Mouse (Mus musculus) MEL (cell line): ENCODE data around the gene Btbd17. TPM values are rescaled to one million over a fixed set of nuclear protein-coding genes. Genes with fewer than 3 reads are reported as not detected.

Experiments used
- DNase-seq: peaks from one replicate; pipeline ENCODE4 v3.0.0; 2011; ENCODE audit warnings: low read depth, low spot score
- H3K27ac ChIP-seq: 2 replicates; pipeline ENCODE4 v1.5.1; 2012; ENCODE audit warnings: low read depth, mild to moderate bottlenecking, control low read depth, low read length, moderate library complexity; ENCODE audit not compliant: control insufficient read depth
- H3K27me3 ChIP-seq, 2 experiments: fragments of 150-350 bp in 1 of 2; sonication (generic) in 1 of 2; 2 replicates each; pipeline ENCODE4 v1.6.1; 2012; ENCODE audit warnings: low read length in 2 of 2, mild to moderate bottlenecking in 2 of 2, improper control_type of control experiment in 1 of 2, moderate library complexity in 1 of 2; ENCODE audit not compliant: insufficient read depth in 2 of 2, control insufficient read depth in 1 of 2
- H3K36me3 ChIP-seq, 2 experiments: 2 replicates each; pipeline ENCODE4 v1.6.1; 2012 to 2014; ENCODE audit warnings: low read length in 2 of 2, improper control_type of control experiment in 1 of 2, inconsistent platforms in 1 of 2, mild to moderate bottlenecking in 1 of 2; ENCODE audit not compliant: insufficient read depth in 2 of 2, control insufficient read depth in 1 of 2
- H3K4me1 ChIP-seq, 2 experiments: fragments of 150-350 bp in 1 of 2; sonication (generic) in 1 of 2; 2 replicates each; pipeline ENCODE4 v1.6.1; 2012; ENCODE audit warnings: low read length in 2 of 2, improper control_type of control experiment in 1 of 2, mild to moderate bottlenecking in 1 of 2; ENCODE audit not compliant: insufficient read depth in 2 of 2, control insufficient read depth in 1 of 2
- H3K4me3 ChIP-seq, 2 experiments: fragments of 150-350 bp in 1 of 2; sonication (generic) in 1 of 2; 2 replicates each; pipeline ENCODE4 v1.5.1; 2012; ENCODE audit warnings: low read depth in 2 of 2, low read length in 2 of 2, mild to moderate bottlenecking in 2 of 2, moderate library complexity in 2 of 2, control low read depth in 1 of 2, improper control_type of control experiment in 1 of 2; ENCODE audit not compliant: control insufficient read depth in 1 of 2, insufficient read depth in 1 of 2
- H3K79me2 ChIP-seq: 2 replicates; pipeline ENCODE4 v1.6.1; 2012; ENCODE audit warnings: mild to moderate bottlenecking, low read length, moderate library complexity; ENCODE audit not compliant: control insufficient read depth, poor library complexity, insufficient read depth
- H3K9ac ChIP-seq: 2 replicates; pipeline ENCODE4 v1.6.1; 2012; ENCODE audit warnings: low read depth, mild to moderate bottlenecking, control low read depth, low read length, moderate library complexity; ENCODE audit not compliant: control insufficient read depth, poor library complexity, severe bottlenecking
- H3K9me3 ChIP-seq: fragments of 150-350 bp; sonication (generic); replicated peaks from 2 replicates; pipeline ENCODE4 v1.6.1; 2012; ENCODE audit warnings: mild to moderate bottlenecking, low read length, improper control_type of control experiment, moderate library complexity; ENCODE audit not compliant: insufficient read depth
- CHD1 ChIP-seq: IDR thresholded peaks from 2 replicates; pipeline ENCODE4 v1.6.1; 2012; ENCODE audit warnings: low read depth, mild to moderate bottlenecking, inconsistent platforms, low read length, improper control_type of control experiment
- CHD2 ChIP-seq: IDR thresholded peaks from 2 replicates; pipeline ENCODE4 v1.6.1; 2011; ENCODE audit warnings: low read length, improper control_type of control experiment
- CTCF ChIP-seq, 3 experiments: IDR thresholded peaks in 2 of 3; conservative IDR thresholded peaks in 1 of 3; 2 replicates each; pipeline ENCODE4 v1.5.1; 2011 to 2012; ENCODE audit warnings: low read length in 3 of 3, low read depth in 2 of 3, mild to moderate bottlenecking in 2 of 3, improper control_type of control experiment in 1 of 3, inconsistent platforms in 1 of 3, mixed read lengths in 1 of 3, moderate library complexity in 1 of 3; ENCODE audit not compliant: control insufficient read depth in 1 of 3, insufficient read depth in 1 of 3, poor library complexity in 1 of 3, severe bottlenecking in 1 of 3
- E2F4 ChIP-seq: IDR thresholded peaks from 2 replicates; pipeline ENCODE4 v1.6.1; 2011; ENCODE audit warnings: low read depth, low read length, improper control_type of control experiment, borderline replicate concordance
- EP300 ChIP-seq, 2 experiments: IDR thresholded peaks; 2 replicates each; pipeline ENCODE4 v1.6.1; 2011; ENCODE audit warnings: improper control_type of control experiment in 2 of 2, low read length in 2 of 2, low read depth in 1 of 2, mild to moderate bottlenecking in 1 of 2
- GABPA ChIP-seq: IDR thresholded peaks from 2 replicates; pipeline ENCODE4 v1.6.1; 2012; ENCODE audit warnings: low read depth, mild to moderate bottlenecking, inconsistent platforms, low read length, improper control_type of control experiment, moderate library complexity
- HCFC1 ChIP-seq: IDR thresholded peaks from 2 replicates; pipeline ENCODE4 v1.6.1; 2012; ENCODE audit warnings: low read depth, mild to moderate bottlenecking, inconsistent platforms, low read length, improper control_type of control experiment, moderate library complexity
- KAT2A ChIP-seq: conservative IDR thresholded peaks from 2 replicates; pipeline ENCODE4 v1.6.1; 2012; ENCODE audit warnings: low read depth, low read length, improper control_type of control experiment, inconsistent platforms
- MAZ ChIP-seq: IDR thresholded peaks from 2 replicates; pipeline ENCODE4 v1.6.1; 2012; ENCODE audit warnings: low read depth, mild to moderate bottlenecking, inconsistent platforms, low read length, improper control_type of control experiment
- MEF2A ChIP-seq: IDR thresholded peaks from 2 replicates; pipeline ENCODE4 v1.6.1; 2014; ENCODE audit warnings: low read depth, mild to moderate bottlenecking, inconsistent platforms, low read length, improper control_type of control experiment; ENCODE audit not compliant: poor library complexity, insufficient replicate concordance, severe bottlenecking; ENCODE audit errors: extremely low read depth
- MYB ChIP-seq: IDR thresholded peaks from 2 replicates; pipeline ENCODE4 v1.6.1; 2011; ENCODE audit warnings: mild to moderate bottlenecking, low read depth, low read length, improper control_type of control experiment
- NELFE ChIP-seq: IDR thresholded peaks from 2 replicates; pipeline ENCODE4 v1.6.1; 2011; ENCODE audit warnings: low read depth, low read length, improper control_type of control experiment
- NRF1 ChIP-seq: IDR thresholded peaks from 2 replicates; pipeline ENCODE4 v1.6.1; 2014; ENCODE audit warnings: low read depth, mild to moderate bottlenecking, inconsistent platforms, low read length, improper control_type of control experiment, moderate library complexity; ENCODE audit not compliant: poor library complexity, insufficient read depth, severe bottlenecking
- POLR2A ChIP-seq, 2 experiments: IDR thresholded peaks; 2 replicates each; pipeline ENCODE4 v1.6.1; 2011 to 2012; ENCODE audit warnings: low read length in 2 of 2, mild to moderate bottlenecking in 2 of 2, control low read depth in 1 of 2, improper control_type of control experiment in 1 of 2, low read depth in 1 of 2, moderate library complexity in 1 of 2; ENCODE audit not compliant: control insufficient read depth in 1 of 2, insufficient read depth in 1 of 2, poor library complexity in 1 of 2
- RAD21 ChIP-seq: IDR thresholded peaks from 2 replicates; pipeline ENCODE4 v1.6.1; 2011; ENCODE audit warnings: mild to moderate bottlenecking, low read depth, low read length, improper control_type of control experiment
- RCOR1 ChIP-seq: IDR thresholded peaks from 2 replicates; pipeline ENCODE4 v1.6.1; 2012; ENCODE audit warnings: low read depth, mild to moderate bottlenecking, inconsistent platforms, low read length, improper control_type of control experiment
- SIN3A ChIP-seq: IDR thresholded peaks from 2 replicates; pipeline ENCODE4 v1.6.1; 2012; ENCODE audit warnings: low read length, improper control_type of control experiment, inconsistent platforms
- SMC3 ChIP-seq: IDR thresholded peaks from 2 replicates; pipeline ENCODE4 v1.6.1; 2011; ENCODE audit warnings: low read depth, low read length, improper control_type of control experiment
- TBP ChIP-seq: IDR thresholded peaks from 2 replicates; pipeline ENCODE4 v1.8.0; 2011; ENCODE audit warnings: low read depth, low read length, improper control_type of control experiment
- TCF12 ChIP-seq: IDR thresholded peaks from 2 replicates; pipeline ENCODE4 v1.6.1; 2014; ENCODE audit warnings: low read depth, mild to moderate bottlenecking, inconsistent platforms, low read length, improper control_type of control experiment, moderate library complexity
- USF1 ChIP-seq: IDR thresholded peaks from 2 replicates; pipeline ENCODE4 v1.6.1; 2014; ENCODE audit warnings: low read depth, mild to moderate bottlenecking, inconsistent platforms, low read length, improper control_type of control experiment, moderate library complexity
- ZC3H11A ChIP-seq: IDR thresholded peaks from 2 replicates; pipeline ENCODE4 v1.6.1; 2012; ENCODE audit warnings: low read depth, mild to moderate bottlenecking, inconsistent platforms, low read length, improper control_type of control experiment
- ZKSCAN1 ChIP-seq: IDR thresholded peaks from 2 replicates; pipeline ENCODE4 v1.6.1; 2012; ENCODE audit warnings: low read depth, mild to moderate bottlenecking, inconsistent platforms, low read length, improper control_type of control experiment, moderate library complexity
- ZNF384 ChIP-seq: IDR thresholded peaks from 2 replicates; pipeline ENCODE4 v1.6.1; 2012; ENCODE audit warnings: low read depth, mild to moderate bottlenecking, inconsistent platforms, low read length, improper control_type of control experiment
- polyA plus RNA-seq, 2 experiments: library from polyadenylated mRNA; stranded (reverse) in 1 of 2; unstranded in 1 of 2; fragments of >175 nt in 1 of 2; fragments of >200 nt in 1 of 2; gene quantifications; 2 replicates each; pipeline versions ENCODE4 v1.2.1 to v1.2.4; 2012; ENCODE audit warnings: low replicate concordance in 2 of 2, low read depth in 1 of 2; ENCODE audit not compliant: insufficient read length in 2 of 2, insufficient read depth in 1 of 2, missing spikeins in 1 of 2
- total RNA-seq: library from RNA; depleted of rRNA; stranded (reverse); fragments of 300-350 nt; gene quantifications from 2 replicates; pipeline ENCODE4 v1.2.3, GENCODE M21; 2012

Gene Btbd17
- total and polyA plus RNA-seq, 3 experiments = not detected

- Histone ChIP-seq H3K9ac (no peak overlapping the region), H3K9me3 (no peaks in the 10 kb centered on the region)
- TF ChIP-seq SMC3 (no peak), POLR2A (IDR thresholded peaks at IDR 0.05; ENCODE audit: control insufficient read depth in 1 of 2, insufficient read depth in 1 of 2, low read depth in 1 of 2, low read length in 2 of 2, poor library complexity in 1 of 2) (no peak), RAD21 (no peak), TCF12 (no peak), ZC3H11A (no peak), EP300 (IDR thresholded peaks at IDR 0.05; ENCODE audit: low read depth in 1 of 2, low read length in 2 of 2) (no peak), ZKSCAN1 (no peak), ZNF384 (no peak), SIN3A (no peak), MEF2A (no peak)
These were observed 9.9 kb downstream of the Btbd17 start for GRCm38 (mm10) chr11:114785892-114786291.

GRCm38 (mm10) chr11:114780076-114780475 lies 15.7 kb downstream of the Btbd17 start:
- Histone ChIP-seq H3K9ac (no peak overlapping the region), H3K9me3 (no peaks in the 10 kb centered on the region), H3K4me1 (no peaks in the 10 kb centered on the region), H3K27ac (no peak overlapping the region), H3K79me2 (no peaks in the 10 kb centered on the region), H3K36me3 (no peaks in the 10 kb centered on the region), H3K27me3 (no peaks in the 10 kb centered on the region), H3K4me3 (no peak overlapping the region)
- TF ChIP-seq TBP (no peak), EP300 (IDR thresholded peaks at IDR 0.05; ENCODE audit: low read depth in 1 of 2, low read length in 2 of 2) (no peak), RCOR1 (no peak), NRF1 (no peak), TCF12 (no peak), SMC3 (no peak), ZKSCAN1 (no peak), MYB (no peak), E2F4 (no peak), CTCF (IDR thresholded peaks at IDR 0.05 in 2 of 3, conservative IDR thresholded peaks at IDR 0.05 in 1 of 3; ENCODE audit: control insufficient read depth in 1 of 3, insufficient read depth in 1 of 3, low read depth in 2 of 3, low read length in 3 of 3, poor library complexity in 1 of 3, severe bottlenecking in 1 of 3) (no peak), HCFC1 (no peak), MAZ (no peak), GABPA (no peak), USF1 (no peak), KAT2A (no peak), NELFE (no peak), ZNF384 (no peak), CHD2 (no peak), CHD1 (no peak)
- no peak for DNase-seq

More at GRCm38 (mm10) chr11:114785892-114786291, 9.9 kb downstream of the Btbd17 start:
- H3K27me3 ChIP-seq = no peaks in the 10 kb centered on the region
- DNase-seq = no peak
- H3K27ac ChIP-seq = no peak overlapping the region
- no peak overlapping the region for H3K4me3 ChIP-seq
- H3K79me2 ChIP-seq = no peaks in the 10 kb centered on the region
- no peaks in the 10 kb centered on the region for H3K4me1 ChIP-seq
- H3K36me3 ChIP-seq = no peaks in the 10 kb centered on the region
